Mouse (Mus musculus): ENCODE measurements at regions not wholly inside any gene's neighbourhood (a gene's known extent, or its start where the extent isn't known, plus 50 kb on each side); places are given as distances from the start of the nearest gene placed in this dataset.

GRCm38 (mm10) chr2:45678685-45679084, 561.5 kb upstream of the Zeb2 start:
- Histone ChIP-seq H3K4me1 (ENCODE audit: control insufficient read depth, insufficient read depth, low read length) (no peaks in the 10 kb centered on the region), H3K27ac (ENCODE audit: control insufficient read depth, insufficient read depth, low read depth, low read length, poor library complexity) (no peak overlapping the region), H3K4me3 (replicated peaks; ENCODE audit: control insufficient read depth, low read depth, low read length) (no peak overlapping the region)
- TF ChIP-seq CTCF (IDR thresholded peaks at IDR 0.05; ENCODE audit: control insufficient read depth, insufficient read depth, low read length) (no peak), POLR2A (IDR thresholded peaks at IDR 0.05; ENCODE audit: borderline replicate concordance, control insufficient read depth, low read depth, low read length) (no peak)
- WGBS: 81% methylated on average over 9 of the region's 9 CpGs

DNA sequence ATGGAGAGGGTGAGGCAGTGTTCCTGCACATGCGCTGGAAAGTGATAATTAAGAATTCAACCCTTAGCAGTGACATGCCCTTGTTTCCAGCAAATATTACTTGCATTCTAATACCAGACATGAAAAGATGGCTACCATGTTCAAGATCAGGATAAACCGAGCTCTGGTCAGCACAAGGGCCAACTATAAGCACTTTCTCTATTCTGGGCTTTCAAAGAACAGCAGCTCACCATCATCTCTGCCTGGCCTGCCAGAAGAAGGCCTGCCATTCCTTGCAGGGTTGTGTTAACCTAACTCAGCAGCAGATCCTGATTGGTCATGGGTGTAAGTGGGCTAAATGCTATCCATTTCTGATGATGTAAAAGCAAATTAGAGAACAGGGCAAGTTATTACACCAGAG, 558.6 kb upstream of the Zeb2 start:
- WGBS: 87% methylated on average over 2 of the region's 2 CpGs
- no peak overlapping the region for H3K4me3 ChIP-seq (replicated peaks; ENCODE audit: control insufficient read depth, low read depth, low read length)
- H3K4me1 ChIP-seq (ENCODE audit: control insufficient read depth, insufficient read depth, low read length): no peaks in the 10 kb centered on the region
- no peak for TF ChIP-seq POLR2A (IDR thresholded peaks at IDR 0.05; ENCODE audit: borderline replicate concordance, control insufficient read depth, low read depth, low read length)
- no peak for TF ChIP-seq CTCF (IDR thresholded peaks at IDR 0.05; ENCODE audit: control insufficient read depth, insufficient read depth, low read length)
- no peak overlapping the region for H3K27ac ChIP-seq (ENCODE audit: control insufficient read depth, insufficient read depth, low read depth, low read length, poor library complexity)

DNA sequence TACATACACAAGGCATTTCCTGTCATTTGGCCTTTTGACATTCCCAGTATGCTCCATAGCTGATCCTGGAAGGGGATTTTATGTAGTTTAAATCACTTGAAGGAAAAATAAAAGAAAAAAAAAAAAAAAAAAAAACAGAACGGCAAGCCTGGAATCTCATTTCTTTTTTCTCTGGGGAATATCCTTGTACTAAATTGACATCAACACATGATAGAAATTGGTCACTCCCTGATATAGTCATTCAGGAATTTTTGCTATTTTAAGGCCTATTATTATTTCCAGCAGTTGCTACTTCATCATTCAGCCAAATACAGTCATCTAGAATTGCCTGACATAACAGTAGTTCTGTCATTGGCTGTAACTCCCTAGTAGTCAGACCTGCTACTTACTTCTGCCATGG, 538.8 kb upstream of the Zeb2 start:
- Histone ChIP-seq H3K27ac (ENCODE audit: control insufficient read depth, insufficient read depth, low read depth, low read length, poor library complexity) (no peak overlapping the region), H3K4me3 (replicated peaks; ENCODE audit: control insufficient read depth, low read depth, low read length) (no peak overlapping the region), H3K4me1 (ENCODE audit: control insufficient read depth, insufficient read depth, low read length) (no peaks in the 10 kb centered on the region)
- TF ChIP-seq POLR2A (IDR thresholded peaks at IDR 0.05; ENCODE audit: borderline replicate concordance, control insufficient read depth, low read depth, low read length) (no peak), CTCF (IDR thresholded peaks at IDR 0.05; ENCODE audit: control insufficient read depth, insufficient read depth, low read length) (no peak)
- WGBS: 78% methylated on average over 1 of the region's 1 CpGs

- TF ChIP-seq POLR2A (IDR thresholded peaks at IDR 0.05; ENCODE audit: borderline replicate concordance, control insufficient read depth, low read depth, low read length) (no peak), CTCF (IDR thresholded peaks at IDR 0.05; ENCODE audit: control insufficient read depth, insufficient read depth, low read length) (no peak)
Observed at GRCm38 (mm10) chr2:45654693-45655092, 537.5 kb upstream of the Zeb2 start.

GRCm38 (mm10) chr2:45652977-45653376, 535.8 kb upstream of the Zeb2 start:
- TF ChIP-seq POLR2A (IDR thresholded peaks at IDR 0.05; ENCODE audit: borderline replicate concordance, control insufficient read depth, low read depth, low read length): no peak
- TF ChIP-seq CTCF (IDR thresholded peaks at IDR 0.05; ENCODE audit: control insufficient read depth, insufficient read depth, low read length): no peak
- no peak overlapping the region for H3K4me3 ChIP-seq (replicated peaks; ENCODE audit: control insufficient read depth, low read depth, low read length)
- no peaks in the 10 kb centered on the region for H3K4me1 ChIP-seq (ENCODE audit: control insufficient read depth, insufficient read depth, low read length)
- no peak overlapping the region for H3K27ac ChIP-seq (ENCODE audit: control insufficient read depth, insufficient read depth, low read depth, low read length, poor library complexity)
- 44% methylated on average over 3 of the region's 3 CpGs for WGBS

More at GRCm38 (mm10) chr2:45654693-45655092, 537.5 kb upstream of the Zeb2 start:
- Histone ChIP-seq H3K4me1 (ENCODE audit: control insufficient read depth, insufficient read depth, low read length) (no peaks in the 10 kb centered on the region), H3K4me3 (replicated peaks; ENCODE audit: control insufficient read depth, low read depth, low read length) (no peak overlapping the region), H3K27ac (ENCODE audit: control insufficient read depth, insufficient read depth, low read depth, low read length, poor library complexity) (no peak overlapping the region)

- Histone ChIP-seq H3K4me1 (ENCODE audit: control insufficient read depth, insufficient read depth, low read length) (no peaks in the 10 kb centered on the region), H3K4me3 (replicated peaks; ENCODE audit: control insufficient read depth, low read depth, low read length) (no peak overlapping the region), H3K27ac (ENCODE audit: control insufficient read depth, insufficient read depth, low read depth, low read length, poor library complexity) (no peak overlapping the region)
- TF ChIP-seq POLR2A (IDR thresholded peaks at IDR 0.05; ENCODE audit: borderline replicate concordance, control insufficient read depth, low read depth, low read length) (no peak), CTCF (IDR thresholded peaks at IDR 0.05; ENCODE audit: control insufficient read depth, insufficient read depth, low read length) (no peak)
- 90% methylated on average over 5 of the region's 5 CpGs for WGBS
Observed at GRCm38 (mm10) chr2:45650271-45650985, 533.2 kb upstream of the Zeb2 start.

DNA sequence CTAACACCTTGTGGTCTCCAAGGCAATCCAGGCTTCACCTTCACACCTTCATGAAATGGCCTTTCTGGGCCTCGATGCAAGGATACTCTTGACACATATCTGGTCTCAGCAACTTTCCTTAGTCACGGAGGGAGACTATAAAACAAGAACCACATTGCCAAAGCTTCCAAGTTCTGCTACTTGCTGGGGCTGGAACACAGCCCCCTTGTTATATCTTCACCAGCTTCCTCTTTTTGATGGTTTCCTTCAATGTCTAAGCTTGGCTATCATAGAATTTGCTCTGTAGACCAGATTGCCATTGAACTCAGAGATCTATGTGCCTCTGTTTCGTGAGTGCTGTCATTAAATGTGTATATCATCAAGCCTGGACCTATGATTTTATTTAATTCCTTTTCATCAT, 530.7 kb upstream of the Zeb2 start:
- Histone ChIP-seq H3K27ac (ENCODE audit: control insufficient read depth, insufficient read depth, low read depth, low read length, poor library complexity) (no peak overlapping the region), H3K4me3 (replicated peaks; ENCODE audit: control insufficient read depth, low read depth, low read length) (no peak overlapping the region), H3K4me1 (ENCODE audit: control insufficient read depth, insufficient read depth, low read length) (no peaks in the 10 kb centered on the region)
- TF ChIP-seq CTCF (IDR thresholded peaks at IDR 0.05; ENCODE audit: control insufficient read depth, insufficient read depth, low read length) (no peak), POLR2A (IDR thresholded peaks at IDR 0.05; ENCODE audit: borderline replicate concordance, control insufficient read depth, low read depth, low read length) (no peak)
- 30% methylated on average over 3 of the region's 3 CpGs for WGBS

- Histone ChIP-seq H3K4me1 (ENCODE audit: control insufficient read depth, insufficient read depth, low read length) (no peaks in the 10 kb centered on the region), H3K4me3 (replicated peaks; ENCODE audit: control insufficient read depth, low read depth, low read length) (no peak overlapping the region), H3K27ac (ENCODE audit: control insufficient read depth, insufficient read depth, low read depth, low read length, poor library complexity) (no peak overlapping the region)
- WGBS: 73% methylated on average over 7 of the region's 7 CpGs
- TF ChIP-seq POLR2A (IDR thresholded peaks at IDR 0.05; ENCODE audit: borderline replicate concordance, control insufficient read depth, low read depth, low read length) (no peak), CTCF (IDR thresholded peaks at IDR 0.05; ENCODE audit: control insufficient read depth, insufficient read depth, low read length) (no peak)
Observed at GRCm38 (mm10) chr2:45630081-45630480, 512.9 kb upstream of the Zeb2 start.

- Histone ChIP-seq H3K4me1 (ENCODE audit: control insufficient read depth, insufficient read depth, low read length) (no peaks in the 10 kb centered on the region), H3K27ac (ENCODE audit: control insufficient read depth, insufficient read depth, low read depth, low read length, poor library complexity) (no peak overlapping the region), H3K4me3 (replicated peaks; ENCODE audit: control insufficient read depth, low read depth, low read length) (no peak overlapping the region)
- TF ChIP-seq CTCF (IDR thresholded peaks at IDR 0.05; ENCODE audit: control insufficient read depth, insufficient read depth, low read length) (no peak), POLR2A (IDR thresholded peaks at IDR 0.05; ENCODE audit: borderline replicate concordance, control insufficient read depth, low read depth, low read length) (no peak)
- WGBS: 57% methylated on average over 3 of the region's 3 CpGs
Observed at GRCm38 (mm10) chr2:45629616-45630015, 512.4 kb upstream of the Zeb2 start.
